Mouse (Mus musculus): ENCODE results near the gene Lrp1. TPM values are rescaled to one million over a fixed set of nuclear protein-coding genes. Genes with fewer than 3 reads are reported as not detected.

Lrp1 gene
- total RNA-seq, 2 experiments from 2014 or later: 4.5 to 9.8 TPM

DNA sequence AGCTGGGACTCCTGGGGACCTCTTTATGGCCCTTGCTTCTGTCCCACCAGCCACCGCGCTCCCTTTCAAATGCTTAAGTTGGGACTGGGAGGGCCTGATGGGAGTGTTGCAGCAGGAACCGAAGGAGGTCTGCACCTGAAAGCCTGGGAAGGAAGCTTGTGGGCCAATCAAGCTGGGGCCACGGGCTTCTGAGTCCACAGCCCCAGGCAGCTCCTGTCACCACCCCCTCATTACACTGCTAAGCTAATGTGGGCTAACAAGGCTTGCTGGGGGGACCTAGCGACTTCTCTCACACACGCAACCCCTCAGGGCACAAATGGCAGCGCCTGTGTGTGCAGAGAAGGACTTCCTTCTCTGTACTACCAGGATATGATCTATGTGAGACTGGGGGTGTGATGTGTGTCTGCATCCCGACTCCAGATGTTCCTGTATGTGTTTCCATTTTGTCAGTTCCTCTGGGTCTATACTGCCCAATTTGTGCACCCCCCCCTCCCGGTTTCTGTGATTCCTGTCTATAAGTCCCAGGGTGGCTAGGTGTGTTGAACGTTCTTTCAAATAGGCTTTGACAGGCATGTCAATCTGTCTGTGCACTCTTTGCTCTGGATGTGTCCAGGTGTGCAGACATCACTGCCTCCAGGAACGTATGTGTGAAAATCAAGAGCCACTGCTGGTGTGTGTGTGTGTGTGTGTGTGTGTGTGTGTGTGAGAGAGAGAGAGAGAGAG, 109.9 kb downstream of the Lrp1 start:
- ATAC-seq (replicated peaks; ENCODE audit: poor library complexity): no peak

- ATAC-seq (replicated peaks; ENCODE audit: poor library complexity): no peak
Measured at GRCm38 (mm10) chr10:127509837-127510701, 110.9 kb downstream of the Lrp1 start.

DNA sequence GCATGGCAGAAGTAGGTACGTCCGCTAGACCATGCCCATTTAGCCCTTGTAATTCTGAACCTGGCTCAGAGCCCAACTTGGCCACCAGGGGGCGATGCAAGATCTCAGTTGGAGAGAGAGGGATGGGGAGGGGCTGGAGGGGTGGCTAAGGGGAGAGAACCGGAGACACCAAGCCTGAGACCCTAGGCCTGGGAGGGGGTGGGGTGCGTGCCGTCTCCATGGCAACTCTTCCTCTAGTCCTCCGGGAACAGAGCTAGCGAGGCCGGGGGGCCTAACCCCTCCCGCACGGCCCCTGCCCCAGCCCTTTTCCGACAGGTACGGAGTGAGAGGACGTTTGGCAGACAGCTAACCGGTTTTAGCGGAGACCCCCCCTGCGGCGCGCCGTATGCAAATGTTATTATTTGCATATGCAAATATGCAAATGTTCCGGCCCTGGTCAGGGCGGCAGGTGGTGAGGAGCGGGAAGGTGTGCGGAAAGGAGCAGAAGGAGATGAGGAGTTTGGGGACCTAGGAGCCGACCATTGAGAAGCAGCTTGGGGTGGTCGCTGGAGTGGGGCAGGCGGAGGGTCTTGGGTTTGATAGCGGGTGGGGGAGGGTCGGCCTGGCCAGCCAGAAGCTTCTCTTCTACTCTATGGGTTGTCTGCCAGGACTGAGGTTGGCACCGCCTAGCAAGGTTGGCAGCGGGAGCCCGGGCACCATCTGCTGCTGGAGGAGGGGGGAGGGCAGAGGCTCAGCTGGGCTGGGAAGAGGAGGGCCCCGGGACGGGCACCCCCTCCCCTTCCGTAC, 111.7 kb downstream of the Lrp1 start:
- ATAC-seq (replicated peaks; ENCODE audit: poor library complexity): peak; percentile 40

DNA sequence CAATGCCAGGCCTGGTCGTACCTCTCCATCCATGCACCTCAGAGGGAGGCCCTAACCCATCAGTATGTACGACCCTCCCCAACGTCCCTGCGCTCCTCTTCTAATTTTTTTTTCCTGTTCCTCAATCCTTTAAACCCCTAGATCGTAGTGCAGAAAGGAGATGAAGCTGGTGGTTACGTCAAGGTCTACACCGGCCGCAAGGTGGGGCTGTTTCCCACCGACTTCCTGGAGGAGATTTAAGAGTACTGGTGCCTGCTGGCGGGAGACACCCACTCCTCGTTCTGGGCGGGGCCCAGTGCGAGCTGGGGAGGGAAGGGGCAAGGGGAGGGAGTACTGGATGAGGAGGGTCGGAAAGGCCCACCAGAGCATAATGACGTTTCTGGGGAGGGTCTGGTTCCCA, 112.7 kb downstream of the Lrp1 start:
- ATAC-seq (replicated peaks; ENCODE audit: poor library complexity): peak; percentile 62

DNA sequence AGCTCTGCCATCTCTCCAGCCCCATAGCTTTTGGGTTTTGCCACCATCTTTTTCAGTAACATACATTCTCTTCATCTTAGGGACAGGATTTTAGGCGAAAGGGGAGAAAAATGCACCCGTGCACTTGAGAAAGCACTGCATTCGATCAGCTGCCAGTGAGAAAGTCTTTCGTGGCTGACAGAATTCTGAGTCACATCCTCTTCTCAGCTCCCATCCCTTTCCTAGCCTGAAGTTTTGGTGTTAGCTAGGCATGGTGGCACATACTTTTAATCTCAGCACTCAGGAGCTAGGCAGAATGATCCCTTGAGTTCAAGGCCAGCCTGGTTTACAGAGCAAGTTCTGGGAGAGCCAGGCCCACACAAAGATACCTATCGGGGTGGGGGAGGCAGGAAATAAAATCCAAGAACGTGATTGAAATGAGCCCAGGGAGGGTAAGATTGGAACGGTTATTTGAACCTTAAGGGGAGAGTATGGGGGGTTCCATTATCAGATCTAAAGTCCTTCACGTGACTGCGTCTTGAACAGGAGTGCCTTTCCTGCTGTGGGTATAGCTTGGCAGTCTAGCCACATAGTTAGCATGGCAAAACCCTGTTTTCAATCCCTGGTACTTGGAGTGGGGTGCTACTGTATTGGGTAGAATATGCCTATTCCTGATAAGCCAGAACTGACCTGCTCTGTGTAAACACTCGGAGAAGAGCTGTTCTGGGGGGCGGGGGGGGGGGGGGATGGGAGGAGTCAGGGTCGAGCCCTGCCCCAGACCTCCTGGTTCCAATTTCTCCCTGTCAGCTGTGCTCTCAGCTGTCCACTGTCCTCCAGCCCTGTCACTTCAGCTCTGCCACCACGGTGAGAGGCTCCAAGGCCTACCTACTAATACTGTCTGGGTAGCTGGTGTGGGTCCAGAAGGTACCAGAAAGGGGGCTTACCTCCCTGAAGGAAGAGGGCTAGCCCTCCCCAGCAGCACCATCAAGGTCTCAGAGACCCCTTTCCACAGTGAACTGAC, 119.8 kb downstream of the Lrp1 start, which contains the start of gene Stac3:
TSS of gene Stac3 (plus strand) at position 793 of the 1,000 bp plus-strand sequence.
- ATAC-seq (replicated peaks; ENCODE audit: poor library complexity): no peak

DNA sequence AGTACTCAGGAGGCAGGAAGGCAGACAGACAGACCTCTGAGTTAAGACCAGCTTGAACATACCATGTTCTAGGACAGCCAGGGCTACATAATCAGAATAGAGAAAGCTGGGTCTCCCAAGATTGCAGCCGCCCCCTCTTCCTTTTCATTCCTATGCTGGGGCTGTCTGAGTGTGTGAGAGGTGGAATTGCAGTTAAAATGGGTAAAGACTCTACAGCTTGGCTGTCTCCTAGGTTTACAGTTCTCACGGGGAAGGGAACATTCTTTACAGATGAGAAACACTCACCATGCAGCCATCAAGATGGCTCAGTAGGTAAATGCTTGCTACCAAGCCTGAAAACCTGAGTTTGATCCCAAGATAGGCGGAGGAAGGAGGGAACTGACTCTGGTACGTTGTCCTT, 120.9 kb downstream of the Lrp1 start:
- no peak for ATAC-seq (replicated peaks; ENCODE audit: poor library complexity)

- no peak for ATAC-seq (replicated peaks; ENCODE audit: poor library complexity)
Measured at GRCm38 (mm10) chr10:127499516-127499915, 121.4 kb downstream of the Lrp1 start.

DNA sequence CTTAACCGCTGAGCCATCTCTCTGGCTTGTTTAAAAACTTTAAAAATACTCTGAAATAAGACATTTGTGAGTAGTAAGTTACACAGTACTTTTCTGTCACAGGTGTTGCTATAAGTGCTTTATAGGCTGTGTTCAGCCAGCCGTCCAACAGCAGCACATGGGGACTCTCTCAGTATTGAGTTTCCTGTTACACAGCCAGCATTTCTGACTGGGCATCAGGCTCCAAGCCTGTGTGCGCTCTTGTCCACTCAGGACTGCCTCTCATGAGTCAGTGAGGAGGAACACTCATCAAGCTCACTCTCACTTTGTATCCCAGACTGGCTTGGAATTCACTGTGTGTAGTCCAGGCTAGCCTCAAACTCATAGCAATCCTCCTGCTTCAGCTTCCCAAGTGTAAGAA, 124.8 kb downstream of the Lrp1 start:
- no peak for ATAC-seq (replicated peaks; ENCODE audit: poor library complexity)

- no peak for ATAC-seq (replicated peaks; ENCODE audit: poor library complexity)
Measured at GRCm38 (mm10) chr10:127492118-127492517, 128.8 kb downstream of the Lrp1 start.

GRCm38 (mm10) chr10:127491128-127491512, 129.8 kb downstream of the Lrp1 start:
- ATAC-seq (replicated peaks; ENCODE audit: poor library complexity): no peak

DNA sequence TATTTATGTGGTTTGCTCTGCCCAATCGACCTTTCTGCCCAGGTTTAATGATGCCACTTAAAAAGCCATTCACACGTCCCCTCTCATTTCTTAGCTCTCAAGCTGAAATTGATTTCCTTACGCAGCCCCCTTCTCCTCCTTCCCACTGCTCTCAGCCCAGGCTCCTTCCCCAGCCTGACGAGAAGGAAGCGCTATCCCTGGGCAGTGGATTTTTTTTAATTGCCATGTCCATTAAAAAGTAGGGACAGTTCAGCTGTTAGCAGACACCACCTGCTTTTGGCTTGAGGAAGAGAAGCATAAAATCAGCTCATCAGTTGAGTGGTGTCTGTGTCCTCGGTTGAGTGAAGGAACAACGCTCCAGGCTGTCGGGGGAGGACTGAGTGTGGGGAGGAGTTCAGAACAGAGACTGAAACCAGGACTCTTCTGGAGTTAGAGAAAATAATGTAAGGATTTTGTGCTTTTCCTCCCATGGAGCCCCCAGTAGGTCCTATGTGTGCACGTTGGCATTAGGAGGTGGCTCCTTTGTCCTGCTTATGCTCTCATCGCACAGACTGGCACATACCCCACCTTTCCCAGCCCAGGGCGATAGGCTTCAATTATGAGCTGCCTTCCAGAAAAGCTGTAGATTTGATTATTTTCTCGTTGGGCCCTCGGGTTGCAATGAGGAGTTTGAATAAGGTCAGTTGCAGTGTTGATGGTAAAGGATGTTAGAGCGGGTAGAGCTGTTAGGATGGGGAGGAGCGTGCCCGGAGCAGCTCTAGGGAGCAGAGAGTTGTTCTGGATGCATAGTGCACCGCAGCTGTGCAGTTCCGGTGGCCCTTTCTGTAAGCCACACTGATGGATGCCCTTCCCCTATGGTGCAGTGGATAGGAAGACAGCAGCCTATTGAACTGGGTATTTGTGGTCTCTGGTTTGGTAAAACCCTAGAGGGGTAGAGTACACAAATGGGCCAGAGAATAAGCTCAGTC, 130.5 kb downstream of the Lrp1 start:
- ATAC-seq (replicated peaks; ENCODE audit: poor library complexity): no peak

DNA sequence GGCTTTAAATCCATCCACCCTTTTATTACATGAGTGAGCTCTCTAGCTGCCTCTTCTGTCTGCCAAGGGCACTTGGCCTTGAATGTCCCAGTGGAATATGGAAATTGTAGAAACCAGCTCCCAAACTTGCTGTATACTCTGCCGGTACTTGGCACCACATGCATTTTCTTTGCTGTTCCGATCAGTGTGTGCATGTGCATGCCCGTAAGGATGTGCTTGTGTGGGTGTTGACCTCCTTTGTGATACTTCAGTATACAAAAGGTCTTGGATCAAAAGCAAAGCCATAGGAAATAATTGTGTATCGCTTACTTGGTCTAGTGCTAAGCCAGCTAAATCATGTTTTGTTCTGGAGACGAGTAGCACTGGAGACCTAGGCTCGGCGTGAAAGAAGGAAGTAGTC, 132.1 kb downstream of the Lrp1 start:
- ATAC-seq (replicated peaks; ENCODE audit: poor library complexity): no peak

Other genes with a start within 250 kb of the Lrp1 start
- 61.4 and 90.3 TPM in 2 replicates for gene R3hdm2, start 240.8 kb downstream of the Lrp1 start, total RNA-seq (2015)
- gene R3hdm2, start 240.8 kb downstream of the Lrp1 start, total RNA-seq (2017): 37.4 TPM in 2 replicates
- 0.20 and 0.25 TPM in 2 replicates for gene Stac3, start 119.5 kb downstream of the Lrp1 start, total RNA-seq (2015)
- gene Stac3, start 119.5 kb downstream of the Lrp1 start, total RNA-seq (2017): 1.1 TPM in 1 of 2 replicates, not detected in the other
- gene Ndufa4l2, start 106.2 kb downstream of the Lrp1 start, total RNA-seq (2015): not detected in 2 replicates
- gene Ndufa4l2, start 106.2 kb downstream of the Lrp1 start, total RNA-seq (2017): not detected in 2 replicates
- gene Shmt2, start 98.7 kb downstream of the Lrp1 start, total RNA-seq (2015): 91.3 and 92.6 TPM in 2 replicates
- gene Shmt2, start 98.7 kb downstream of the Lrp1 start, total RNA-seq (2017): 95.8 and 100 TPM in 2 replicates
- gene Nxph4, start 86.6 kb downstream of the Lrp1 start, total RNA-seq (2015): not detected in 2 replicates
- gene Nxph4, start 86.6 kb downstream of the Lrp1 start, total RNA-seq (2017): not detected in 2 replicates
- gene Stat6, start 21.8 kb upstream of the Lrp1 start, total RNA-seq (2015): 27.3 and 29.6 TPM in 2 replicates
- 38.9 and 42.7 TPM in 2 replicates for gene Stat6, start 21.8 kb upstream of the Lrp1 start, total RNA-seq (2017)
- 15.7 and 19.8 TPM in 2 replicates for gene Nemp1, start 45.8 kb upstream of the Lrp1 start, total RNA-seq (2015)
- 17.8 and 25.3 TPM in 2 replicates for gene Nemp1, start 45.8 kb upstream of the Lrp1 start, total RNA-seq (2017)
- gene Nab2, start 47.4 kb upstream of the Lrp1 start, total RNA-seq (2015): 2.4 and 2.6 TPM in 2 replicates
- gene Nab2, start 47.4 kb upstream of the Lrp1 start, total RNA-seq (2017): 3.4 and 5.2 TPM in 2 replicates
- gene Myo1a, start 84.0 kb upstream of the Lrp1 start, total RNA-seq (2015): 0.15 TPM in 1 of 2 replicates, not detected in the other
- gene Myo1a, start 84.0 kb upstream of the Lrp1 start, total RNA-seq (2017): 0.03 and 0.37 TPM in 2 replicates
- 1.2 TPM in 1 of 2 replicates, not detected in the other for gene Tac2, start 103.3 kb upstream of the Lrp1 start, total RNA-seq (2015)
- not detected in 2 replicates for gene Tac2, start 103.3 kb upstream of the Lrp1 start, total RNA-seq (2017)
- gene Zbtb39, start 118.4 kb upstream of the Lrp1 start, total RNA-seq (2015): 4.7 and 5.1 TPM in 2 replicates
- gene Zbtb39, start 118.4 kb upstream of the Lrp1 start, total RNA-seq (2017): 2.0 and 3.0 TPM in 2 replicates
- gene Gpr182, start 130.6 kb upstream of the Lrp1 start, total RNA-seq (2015): not detected in 2 replicates
- not detected in 2 replicates for gene Gpr182, start 130.6 kb upstream of the Lrp1 start, total RNA-seq (2017)
- not detected in 2 replicates for gene Rdh1, start 138.6 kb upstream of the Lrp1 start, total RNA-seq (2015)
- not detected in 2 replicates for gene Rdh1, start 138.6 kb upstream of the Lrp1 start, total RNA-seq (2017)
- not detected in 2 replicates for gene Rdh16f1, start 138.6 kb upstream of the Lrp1 start, total RNA-seq (2015)
- not detected in 2 replicates for gene Rdh16f1, start 138.6 kb upstream of the Lrp1 start, total RNA-seq (2017)
- not detected in 2 replicates for gene Rdh9, start 155.2 kb upstream of the Lrp1 start, total RNA-seq (2015)
- gene Rdh9, start 155.2 kb upstream of the Lrp1 start, total RNA-seq (2017): not detected in 2 replicates
- gene Rdh16, start 180.0 kb upstream of the Lrp1 start, total RNA-seq (2015): not detected in 2 replicates
- not detected in 2 replicates for gene Rdh16, start 180.0 kb upstream of the Lrp1 start, total RNA-seq (2017)
- gene Rdh19, start 228.8 kb upstream of the Lrp1 start, total RNA-seq (2015): not detected in 2 replicates
- gene Rdh19, start 228.8 kb upstream of the Lrp1 start, total RNA-seq (2017): not detected in 2 replicates
- gene Rdh16f2, start 245.3 kb upstream of the Lrp1 start, total RNA-seq (2015): not detected in 2 replicates
- gene Rdh16f2, start 245.3 kb upstream of the Lrp1 start, total RNA-seq (2017): not detected in 2 replicates

Data from megakaryocyte progenitor cell, adult 5-6 weeks (primary cell).